In the genomic region with DNA sequence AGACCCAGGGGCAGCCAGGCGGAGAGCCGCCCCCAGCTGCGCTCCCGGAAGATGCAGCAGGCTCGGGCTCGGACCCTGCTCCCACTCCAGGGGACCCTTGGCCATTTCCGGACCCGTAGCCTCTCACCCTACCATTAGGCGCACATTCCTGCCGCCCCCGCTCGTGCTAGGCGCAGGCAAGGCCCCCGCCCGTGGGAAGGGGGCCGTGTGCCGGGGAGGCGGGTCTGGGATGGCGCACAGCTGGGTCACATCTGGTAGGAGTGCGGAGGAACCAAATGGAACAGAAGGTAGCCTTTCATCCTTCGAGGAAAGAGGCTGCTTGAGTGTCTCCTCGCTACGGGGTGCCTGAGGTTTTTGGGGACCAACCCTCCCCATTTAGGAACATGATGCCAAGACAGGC, we compare ENCODE assay signal across 9 mouse cellular contexts. TPM values are rescaled to one million over a fixed set of nuclear protein-coding genes. Genes with fewer than 3 reads are reported as not detected.
DNase-seq lines count a peak whose midpoint lies in the region; ATAC-seq and TF ChIP-seq lines count a peak whose summit lies in the region.
"Had no signal": no experiment of that assay in that cellular context is flagged by ENCODE, and none has a peak within 500 bp of the region (broad histone marks: within the 10 kb centered on the region; RNA-seq: fewer than 3 reads in every experiment).

No protein-coding gene starts in this region.

- H3K79me2 ChIP-seq in heart, adult 2 months (replicated peaks; ENCODE audit: control insufficient read depth, insufficient read depth, low read length): no peaks in the 10 kb centered on the region

- TF ChIP-seq CTCF in heart, adult 2 months (IDR thresholded peaks at IDR 0.05): no peak

- H3K27me3 ChIP-seq in heart, adult 2 months (ENCODE audit: control insufficient read depth, insufficient read depth, low read length): no peaks in the 10 kb centered on the region
- peaks cover 60% of the 10 kb centered on the region for H3K27me3 ChIP-seq in embryonic facial prominence, embryonic 11.5 days (ENCODE audit: control insufficient read depth, insufficient read depth, low read length)
- H3K27me3 ChIP-seq in hindbrain, embryonic 16.5 days (replicated peaks; ENCODE audit: control insufficient read depth, insufficient read depth, low read length): peaks cover 7% of the 10 kb centered on the region
- H3K27me3 ChIP-seq in midbrain, embryonic 13.5 days: peaks cover 29% of the 10 kb centered on the region

- 6% methylated on average over 23 of the region's 23 CpGs for WGBS in heart, adult 2 months
- WGBS in embryonic facial prominence, embryonic 11.5 days: under 1% methylated on average over 23 of the region's 23 CpGs
- under 1% methylated on average over 22 of the region's 23 CpGs for WGBS in hindbrain, embryonic 16.5 days
- WGBS in midbrain, embryonic 13.5 days: under 1% methylated on average over 23 of the region's 23 CpGs

- peaks cover 8% of the 10 kb centered on the region for H3K4me1 ChIP-seq in heart, adult 2 months (ENCODE audit: control insufficient read depth, insufficient read depth, low read length)
- H3K4me1 ChIP-seq in embryonic facial prominence, embryonic 11.5 days (ENCODE audit: control insufficient read depth, insufficient read depth, low read length): peaks cover 24% of the 10 kb centered on the region
- H3K4me1 ChIP-seq in hindbrain, embryonic 16.5 days (ENCODE audit: control insufficient read depth, insufficient read depth, low read depth, low read length): peaks cover 32% of the 10 kb centered on the region
- peaks cover 70% of the 10 kb centered on the region for H3K4me1 ChIP-seq in midbrain, embryonic 13.5 days (replicated peaks)

- no peak overlapping the region for H3K9ac ChIP-seq in heart, adult 2 months (ENCODE audit: low read depth, low read length)
- peak overlapping the region; percentile 37 for H3K9ac ChIP-seq in embryonic facial prominence, embryonic 11.5 days (replicated peaks; ENCODE audit: low read length)
- H3K9ac ChIP-seq in hindbrain, embryonic 16.5 days (ENCODE audit: low read depth, low read length): peak overlapping the region; percentile 41; the same call in 1 of the 2 replicates
- H3K9ac ChIP-seq in midbrain, embryonic 13.5 days (replicated peaks): peak overlapping the region; percentile 76; the same call in 1 of the 2 replicates

- no peak for ATAC-seq in embryonic facial prominence, embryonic 11.5 days (replicated peaks; ENCODE audit: insufficient number of reproducible peaks, low FRiP score, low TSS enrichment, low read depth)
- no peak for ATAC-seq in hindbrain, embryonic 16.5 days
- no peak for ATAC-seq in midbrain, embryonic 13.5 days
- ATAC-seq in inflammation-experienced regulatory T-cells, adult 6 months: no peak

- H3K36me3 ChIP-seq in heart, adult 2 months (ENCODE audit: control insufficient read depth, insufficient read depth, low read length): no peaks in the 10 kb centered on the region
- H3K36me3 ChIP-seq in embryonic facial prominence, embryonic 11.5 days (replicated peaks; ENCODE audit: control insufficient read depth, insufficient read depth, low read depth, low read length): no peaks in the 10 kb centered on the region
- H3K36me3 ChIP-seq in hindbrain, embryonic 16.5 days (ENCODE audit: control insufficient read depth, insufficient read depth, low read length): no peaks in the 10 kb centered on the region
- no peaks in the 10 kb centered on the region for H3K36me3 ChIP-seq in midbrain, embryonic 13.5 days

- H3K9me3 ChIP-seq in embryonic facial prominence, embryonic 11.5 days (replicated peaks; ENCODE audit: control insufficient read depth, low read length): no peaks in the 10 kb centered on the region
- no peaks in the 10 kb centered on the region for H3K9me3 ChIP-seq in hindbrain, embryonic 16.5 days (ENCODE audit: control insufficient read depth, low read length)
- H3K9me3 ChIP-seq in midbrain, embryonic 13.5 days: no peaks in the 10 kb centered on the region

- peak overlapping the region; percentile 83 for H3K27ac ChIP-seq in heart, adult 2 months
- H3K27ac ChIP-seq in embryonic facial prominence, embryonic 11.5 days (replicated peaks; ENCODE audit: low read depth, low read length): no peak overlapping the region
- H3K27ac ChIP-seq in hindbrain, embryonic 16.5 days (ENCODE audit: low read depth, low read length): no peak overlapping the region
- no peak overlapping the region; the same call in 1 of the 2 replicates for H3K27ac ChIP-seq in midbrain, embryonic 13.5 days

- H3K4me3 ChIP-seq in heart, adult 2 months: peak overlapping the region; percentile 81
- peak overlapping the region; percentile 57 for H3K4me3 ChIP-seq in embryonic facial prominence, embryonic 11.5 days (ENCODE audit: low read depth, low read length)
- H3K4me3 ChIP-seq in hindbrain, embryonic 16.5 days (ENCODE audit: low read length): peak overlapping the region; percentile 60
- peak overlapping the region; percentile 52 for H3K4me3 ChIP-seq in midbrain, embryonic 13.5 days (replicated peaks)

- peak overlapping the region; percentile 82 for H3K4me2 ChIP-seq in embryonic facial prominence, embryonic 11.5 days (ENCODE audit: low read depth, low read length)
- peak overlapping the region; percentile 90 for H3K4me2 ChIP-seq in hindbrain, embryonic 16.5 days (ENCODE audit: low read length)
- peak overlapping the region; percentile 66 for H3K4me2 ChIP-seq in midbrain, embryonic 13.5 days (replicated peaks)

- intact Hi-C loops in heart, adult 2 months (cut with DNase I): loop anchor here (1.0 kb wide), 1 partner anchor 31 kb away; no protein-coding TSS in a partner anchor

- peak in 1 of 2 experiments; percentile 38 for DNase-seq in heart, adult 2 months
- DNase-seq in heart, adult 18-20 months: no peak
- no peak for DNase-seq in embryonic facial prominence, embryonic 11.5 days (ENCODE audit: low spot score)
- no peak for DNase-seq in cerebellum, adult 18-20 months
- no peak for DNase-seq in layer of hippocampus, postnatal 25 days (ENCODE audit: extremely low spot score in 1 of 2, low spot score in 1 of 2)

- no peak for TF ChIP-seq EP300 in heart, adult 2 months (IDR thresholded peaks at IDR 0.05; ENCODE audit: insufficient read depth, low read depth, low read length)

- TF ChIP-seq POLR2A in heart, adult 2 months (IDR thresholded peaks at IDR 0.05; ENCODE audit: insufficient read depth, low read depth, low read length): no peak

RNA-seq across cellular contexts. Expression of a gene that starts 0.7 kb away (rescaled TPM):
- 10 to 100 TPM in 1 of 2 experiments, 1 to 10 TPM in 1; 7.4 to 11.5 TPM for total RNA-seq in heart, adult 2 months (2021)
- polyA plus RNA-seq in heart, adult 2 months (2012; rRNA removed): 18.4 and 23.1 TPM in 2 replicates
- total RNA-seq in heart, adult 18-20 months (2021): 1 to 10 TPM; 6.7 to 9.9 TPM
- polyA plus RNA-seq in embryonic facial prominence, embryonic 11.5 days (2014; fragmentation: Nextera tagmentation; extraction: Ambion mirVana): 13.3 and 13.7 TPM in 2 replicates
- polyA plus RNA-seq in hindbrain, embryonic 16.5 days (2015; fragmentation: Nextera tagmentation; extraction: Ambion mirVana): 27.1 and 30.2 TPM in 2 replicates
- 25.0 and 25.7 TPM in 2 replicates for polyA plus RNA-seq in midbrain, embryonic 13.5 days (2015; fragmentation: Nextera tagmentation; extraction: Ambion mirVana)
- 10 to 100 TPM; 20.0 to 29.8 TPM for total RNA-seq in layer of hippocampus, postnatal 25 days (2021)
- polyA plus RNA-seq in inflammation-experienced regulatory T-cells, adult 6 months (2017; shearing (Covaris generic)): 10 to 100 TPM; 16.8 to 44.8 (median 23.1) TPM

RNA-seq across cellular contexts. Expression of a gene that starts 41.5 kb away (rescaled TPM):
- total RNA-seq in heart, adult 2 months (2021): not detected
- not detected in 2 replicates for polyA plus RNA-seq in heart, adult 2 months (2012; rRNA removed)
- not detected for total RNA-seq in heart, adult 18-20 months (2021)
- 0.36 and 0.63 TPM in 2 replicates for polyA plus RNA-seq in embryonic facial prominence, embryonic 11.5 days (2014; fragmentation: Nextera tagmentation; extraction: Ambion mirVana)
- 0.36 TPM in 1 of 2 replicates, not detected in the other for polyA plus RNA-seq in hindbrain, embryonic 16.5 days (2015; fragmentation: Nextera tagmentation; extraction: Ambion mirVana)
- not detected in 2 replicates for polyA plus RNA-seq in midbrain, embryonic 13.5 days (2015; fragmentation: Nextera tagmentation; extraction: Ambion mirVana)
- not detected for total RNA-seq in layer of hippocampus, postnatal 25 days (2021)
- 1 to 10 TPM; 1.2 to 5.5 (median 1.9) TPM for polyA plus RNA-seq in inflammation-experienced regulatory T-cells, adult 6 months (2017; shearing (Covaris generic))
- polyA plus RNA-seq: C2C12 had no signal

RNA-seq across cellular contexts. Expression of a gene that starts 42.4 kb away (rescaled TPM):
- 10 to 100 TPM; 10.6 to 11.0 TPM for total RNA-seq in heart, adult 2 months (2021)
- polyA plus RNA-seq in heart, adult 2 months (2012; rRNA removed): 13.9 and 14.6 TPM in 2 replicates
- 1 to 10 TPM; 7.6 to 7.7 TPM for total RNA-seq in heart, adult 18-20 months (2021)
- 42.5 and 42.8 TPM in 2 replicates for polyA plus RNA-seq in embryonic facial prominence, embryonic 11.5 days (2014; fragmentation: Nextera tagmentation; extraction: Ambion mirVana)
- polyA plus RNA-seq in hindbrain, embryonic 16.5 days (2015; fragmentation: Nextera tagmentation; extraction: Ambion mirVana): 56.0 and 68.9 TPM in 2 replicates
- polyA plus RNA-seq in midbrain, embryonic 13.5 days (2015; fragmentation: Nextera tagmentation; extraction: Ambion mirVana): 53.6 and 76.6 TPM in 2 replicates
- 100 to 1,000 TPM; 247 to 262 TPM for total RNA-seq in layer of hippocampus, postnatal 25 days (2021)
- polyA plus RNA-seq in inflammation-experienced regulatory T-cells, adult 6 months (2017; shearing (Covaris generic)): 1 to 10 TPM; 2.8 to 4.2 (median 3.7) TPM
